Mouse (Mus musculus) liver, embryonic 14.5 days (tissue): ENCODE measurements around the gene F11. TPM values are rescaled to one million over a fixed set of nuclear protein-coding genes. Genes with fewer than 3 reads are reported as not detected.

ENCODE experiments used
- ATAC-seq: fragments of 200-750 bp; cut with Nextera tagmentation; 2 replicates; pipeline ENCODE4 v1.8.0; 2017; ENCODE audit warnings: moderate number of reproducible peaks, mild to moderate bottlenecking, moderate library complexity; ENCODE audit not compliant: insufficient read depth
- DNase-seq, 3 experiments: peaks; one replicate each; pipeline ENCODE4 v3.0.0-alpha.2; 2012 to 2013; ENCODE audit warnings: low read depth in 3 of 3, low spot score in 3 of 3
- H3K27ac ChIP-seq: fragments of 300-500 bp; sonication (generic); 2 replicates; pipeline ENCODE4 v1.5.1; 2014; ENCODE audit warnings: moderate library complexity, mild to moderate bottlenecking, control low read depth, inconsistent platforms
- H3K27me3 ChIP-seq: fragments of 300-500 bp; sonication (generic); 2 replicates; pipeline ENCODE4 v1.6.1; 2014; ENCODE audit warnings: mild to moderate bottlenecking, low read length, moderate library complexity; ENCODE audit not compliant: control insufficient read depth, insufficient read depth
- H3K36me3 ChIP-seq: fragments of 300-500 bp; sonication (generic); replicated peaks from 2 replicates; pipeline ENCODE4 v1.6.1; 2014; ENCODE audit warnings: low read depth; ENCODE audit not compliant: control insufficient read depth, insufficient read depth
- H3K4me1 ChIP-seq, 2 experiments: fragments of 200-500 bp in 1 of 2; fragments of 300-500 bp in 1 of 2; sonication (generic) in 1 of 2; replicated peaks; 2 replicates each; pipeline ENCODE4 v1.6.1; 2012 to 2014; ENCODE audit warnings: antibody characterized with exemption in 1 of 2, inconsistent platforms in 1 of 2, low read length in 1 of 2; ENCODE audit not compliant: control insufficient read depth in 2 of 2, insufficient read depth in 2 of 2
- H3K4me2 ChIP-seq: fragments of 300-500 bp; sonication (generic); 2 replicates; pipeline ENCODE4 v1.6.1; 2014; ENCODE audit warnings: low read depth, mild to moderate bottlenecking, control low read depth, moderate library complexity
- H3K4me3 ChIP-seq, 2 experiments: fragments of 200-500 bp in 1 of 2; fragments of 300-500 bp in 1 of 2; sonication (generic) in 1 of 2; 2 replicates each; pipeline ENCODE4 v1.5.1; 2012 to 2014; ENCODE audit warnings: low read depth in 2 of 2, low read length in 2 of 2, mild to moderate bottlenecking in 2 of 2, control low read depth in 1 of 2, inconsistent platforms in 1 of 2, moderate library complexity in 1 of 2; ENCODE audit not compliant: insufficient read depth in 1 of 2
- H3K9ac ChIP-seq: fragments of 300-500 bp; sonication (generic); replicated peaks from 2 replicates; pipeline ENCODE4 v1.6.1; 2014; ENCODE audit warnings: mild to moderate bottlenecking, control low read depth, moderate library complexity
- H3K9me3 ChIP-seq: fragments of 300-500 bp; sonication (generic); 2 replicates; pipeline ENCODE4 v1.6.1; 2016; ENCODE audit warnings: low read length, mixed read lengths; ENCODE audit not compliant: control insufficient read depth
- CTCF ChIP-seq: IDR thresholded peaks from 2 replicates; pipeline ENCODE4 v1.5.1; 2016; ENCODE audit warnings: antibody characterized with exemption, low read depth, control low read depth
- EP300 ChIP-seq: IDR thresholded peaks from 2 replicates; pipeline ENCODE4 v1.6.1; 2016; ENCODE audit warnings: antibody characterized with exemption, low read depth
- WGBS: fragments of 180-500 bp; shearing (Covaris S2); extraction: QIAGEN DNeasy Blood & Tissue Kit; methylation state at CpG from one replicate; pipeline ENCODE4 v1.1.7; 2014; ENCODE audit not compliant: insufficient replicate concordance; 5-methylcytosine and 5-hydroxymethylcytosine counted together
- polyA plus RNA-seq, 2 experiments: library from polyadenylated mRNA; depleted of rRNA in 1 of 2; stranded (reverse) in 1 of 2; unstranded in 1 of 2; fragments of >200 nt; fragmentation: Nextera tagmentation in 1 of 2; extraction: Ambion mirVana in 1 of 2; gene quantifications; 2 replicates each; pipeline versions ENCODE4 v1.2.1 to v1.2.3; 2012 to 2014

The F11 gene
- polyA plus RNA-seq, 2 experiments, result 10.1 to 11.2 TPM

DNA sequence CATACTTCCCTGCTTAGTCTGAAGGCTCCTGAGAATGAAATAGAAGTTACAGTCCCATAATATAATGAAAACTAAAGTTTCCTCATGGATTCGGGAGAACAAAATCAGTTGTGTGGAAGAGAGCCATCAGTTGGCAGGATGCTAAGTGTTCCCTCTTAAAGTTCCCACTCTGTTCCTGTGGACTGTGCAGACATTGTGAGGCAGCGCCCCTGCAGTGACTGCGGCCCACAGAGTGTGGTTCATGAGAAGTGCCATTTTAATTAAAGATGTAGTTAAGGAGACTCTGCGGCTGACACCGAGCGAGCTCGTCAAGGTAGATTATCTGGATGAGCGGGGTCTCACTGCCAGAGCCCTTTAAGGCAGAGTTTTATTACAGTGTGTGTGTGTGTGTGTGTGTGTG, 40.6 kb upstream of the F11 start:
- Histone ChIP-seq H3K27ac (no peak overlapping the region), H3K9me3 (no peaks in the 10 kb centered on the region), H3K9ac (no peak overlapping the region), H3K4me2 (no peak overlapping the region), H3K27me3 (no peaks in the 10 kb centered on the region), H3K4me1 (no peaks in the 10 kb centered on the region), H3K36me3 (no peaks in the 10 kb centered on the region), H3K4me3 (no peak overlapping the region)
- ATAC-seq (no peak), DNase-seq (no peak)
- no peak for TF ChIP-seq EP300
- no peak for TF ChIP-seq CTCF
- WGBS, result 72% methylated on average over 8 of the region's 8 CpGs

GRCm38 (mm10) chr8:45295276-45295675, 33.4 kb upstream of the F11 start:
- TF ChIP-seq EP300, result no peak
- TF ChIP-seq CTCF, result no peak
- 60% methylated on average over 6 of the region's 6 CpGs for WGBS
- ATAC-seq (no peak), DNase-seq (no peak)
- Histone ChIP-seq H3K4me1 (peaks cover 0 to 4% of the 10 kb centered on the region in 2 experiments; a peak in 1 of 4 replicates), H3K9me3 (no peaks in the 10 kb centered on the region), H3K27me3 (no peaks in the 10 kb centered on the region), H3K9ac (no peak overlapping the region), H3K4me3 (no peak overlapping the region), H3K4me2 (no peak overlapping the region), H3K36me3 (no peaks in the 10 kb centered on the region), H3K27ac (no peak overlapping the region)

GRCm38 (mm10) chr8:45294687-45295086, 32.9 kb upstream of the F11 start, which contains the start of gene Klkb1:
Gene Klkb1, minus strand, starts transcription at chr8:45294859.
- Histone ChIP-seq H3K36me3 (no peaks in the 10 kb centered on the region), H3K4me2 (peak within 1 kb of the TSS; percentile 22; the same call in 1 of the 2 replicates), H3K27ac (no peak within 1 kb of the TSS), H3K9me3 (no peaks in the 10 kb centered on the region), H3K9ac (no peak within 1 kb of the TSS), H3K27me3 (no peaks in the 10 kb centered on the region), H3K4me1 (peaks cover 0 to 4% of the 10 kb centered on the region in 2 experiments; a peak in 1 of 4 replicates), H3K4me3 (0 out of 4 replicates have a peak within 1 kb of the TSS, but pooled peaks of 1 of the 2 experiments have one; percentile 13)
- TF ChIP-seq CTCF, result no peak
- TF ChIP-seq EP300, result no peak
- DNase-seq (no peak), ATAC-seq (no peak)
- WGBS, result 56% methylated on average over 7 of the region's 7 CpGs

- Histone ChIP-seq H3K9me3 (no peaks in the 10 kb centered on the region), H3K27ac (no peak overlapping the region), H3K36me3 (no peaks in the 10 kb centered on the region), H3K4me3 (no peak overlapping the region), H3K4me2 (no peak overlapping the region), H3K9ac (no peak overlapping the region), H3K27me3 (no peaks in the 10 kb centered on the region), H3K4me1 (peaks cover 0 to 4% of the 10 kb centered on the region in 2 experiments; a peak in 1 of 4 replicates)
- ATAC-seq (no peak), DNase-seq (no peak)
- TF ChIP-seq EP300 (no peak), CTCF (no peak)
- 61% methylated on average over 2 of the region's 2 CpGs for WGBS
Measured at GRCm38 (mm10) chr8:45291790-45292189, 30.0 kb upstream of the F11 start.

GRCm38 (mm10) chr8:45281630-45282029, 19.8 kb upstream of the F11 start:
- Histone ChIP-seq H3K36me3 (no peaks in the 10 kb centered on the region), H3K27ac (no peak overlapping the region), H3K4me1 (no peaks in the 10 kb centered on the region; a peak in 1 of 4 replicates), H3K27me3 (no peaks in the 10 kb centered on the region), H3K4me3 (no peak overlapping the region), H3K4me2 (no peak overlapping the region), H3K9ac (no peak overlapping the region), H3K9me3 (no peaks in the 10 kb centered on the region)
- TF ChIP-seq EP300 (no peak), CTCF (no peak)
- DNase-seq (no peak), ATAC-seq (peak; percentile 58; the same call in 1 of the 2 replicates)
- WGBS, result 59% methylated on average over 8 of the region's 8 CpGs
